Mouse (Mus musculus): ENCODE data around the gene Rxrg. TPM values are rescaled to one million over a fixed set of nuclear protein-coding genes. Genes with fewer than 3 reads are reported as not detected.

The Rxrg gene
- total RNA-seq (2015), result not detected in 2 replicates
- total RNA-seq (2017), result 0.10 TPM in 1 of 2 replicates, not detected in the other

- ATAC-seq (replicated peaks; ENCODE audit: poor library complexity), result peak; percentile 90
These were observed at the start of gene Rxrg for GRCm38 (mm10) chr1:167598255-167599081. Rxrg (plus strand) TSS chr1:167598384.

- no peak for ATAC-seq (replicated peaks; ENCODE audit: poor library complexity)
These were observed 48.9 kb upstream of the Rxrg start for GRCm38 (mm10) chr1:167549324-167549723.

GRCm38 (mm10) chr1:167551601-167552000 lies 46.6 kb upstream of the Rxrg start:
- ATAC-seq (replicated peaks; ENCODE audit: poor library complexity), result peak; percentile 69

- ATAC-seq (replicated peaks; ENCODE audit: poor library complexity), result peak; percentile 74
These were observed 44.1 kb upstream of the Rxrg start for GRCm38 (mm10) chr1:167553959-167554526.

GRCm38 (mm10) chr1:167566571-167566970 lies 31.6 kb upstream of the Rxrg start:
- ATAC-seq (replicated peaks; ENCODE audit: poor library complexity), result 0 out of 2 replicates have a peak, but pooled peaks have one; percentile 12

GRCm38 (mm10) chr1:167579131-167579530 lies 19.1 kb upstream of the Rxrg start:
- no peak for ATAC-seq (replicated peaks; ENCODE audit: poor library complexity)

- ATAC-seq (replicated peaks; ENCODE audit: poor library complexity), result 0 out of 2 replicates have a peak, but pooled peaks have one; percentile 26
These were observed 15.0 kb upstream of the Rxrg start for GRCm38 (mm10) chr1:167583195-167583594.

GRCm38 (mm10) chr1:167583888-167584287 lies 14.3 kb upstream of the Rxrg start:
- ATAC-seq (replicated peaks; ENCODE audit: poor library complexity), result no peak; the same call in 1 of the 2 replicates

- no peak for ATAC-seq (replicated peaks; ENCODE audit: poor library complexity)
These were observed 9.2 kb upstream of the Rxrg start for GRCm38 (mm10) chr1:167588747-167589558.

- no peak for ATAC-seq (replicated peaks; ENCODE audit: poor library complexity)
These were observed 6.0 kb upstream of the Rxrg start for GRCm38 (mm10) chr1:167592175-167592574.

GRCm38 (mm10) chr1:167599211-167599735 lies 1.1 kb downstream of the Rxrg start:
- ATAC-seq (replicated peaks; ENCODE audit: poor library complexity), result no peak

GRCm38 (mm10) chr1:167608201-167608741 lies 10.1 kb downstream of the Rxrg start:
- ATAC-seq (replicated peaks; ENCODE audit: poor library complexity), result no peak

GRCm38 (mm10) chr1:167617131-167617530 lies 18.9 kb downstream of the Rxrg start:
- ATAC-seq (replicated peaks; ENCODE audit: poor library complexity), result no peak

GRCm38 (mm10) chr1:167617995-167618489 lies 19.9 kb downstream of the Rxrg start:
- ATAC-seq (replicated peaks; ENCODE audit: poor library complexity), result no peak

- no peak for ATAC-seq (replicated peaks; ENCODE audit: poor library complexity)
These were observed 22.1 kb downstream of the Rxrg start for GRCm38 (mm10) chr1:167620206-167620795.

GRCm38 (mm10) chr1:167625098-167625497 lies 26.9 kb downstream of the Rxrg start:
- no peak for ATAC-seq (replicated peaks; ENCODE audit: poor library complexity)

- ATAC-seq (replicated peaks; ENCODE audit: poor library complexity), result no peak
These were observed 33.6 kb downstream of the Rxrg start for GRCm38 (mm10) chr1:167631765-167632164.

GRCm38 (mm10) chr1:167635702-167636101 lies 37.5 kb downstream of the Rxrg start:
- no peak for ATAC-seq (replicated peaks; ENCODE audit: poor library complexity)

GRCm38 (mm10) chr1:167636948-167637347 lies 38.8 kb downstream of the Rxrg start:
- ATAC-seq (replicated peaks; ENCODE audit: poor library complexity), result peak; percentile 92

GRCm38 (mm10) chr1:167638053-167638452 lies 39.9 kb downstream of the Rxrg start:
- peak; percentile 84 for ATAC-seq (replicated peaks; ENCODE audit: poor library complexity)
